Mouse (Mus musculus) gastrocnemius, postnatal 36 days (tissue): ENCODE measurements at regions not wholly inside any gene's neighbourhood (a gene's known extent, or its start where the extent isn't known, plus 50 kb on each side); places are given as distances from the start of the nearest gene placed in this dataset.
A peak's percentile ranks its signal among the peaks of the same experiment; 100 is the strongest.

Experiments
- DNase-seq, 2 experiments: peaks; one replicate each; pipeline ENCODE4 v3.0.0; 2022
- intact Hi-C: fragments of 180-260 bp; cut with DNase I; formaldehyde crosslinking; loops from one replicate; pipeline ENCODE4 v1.15.1; 2025

GRCm38 (mm10) chr4:32176449-32177135, 62.0 kb upstream of the Bach2 start:
- intact Hi-C loops = no loop called here
- no peak for DNase-seq

DNA sequence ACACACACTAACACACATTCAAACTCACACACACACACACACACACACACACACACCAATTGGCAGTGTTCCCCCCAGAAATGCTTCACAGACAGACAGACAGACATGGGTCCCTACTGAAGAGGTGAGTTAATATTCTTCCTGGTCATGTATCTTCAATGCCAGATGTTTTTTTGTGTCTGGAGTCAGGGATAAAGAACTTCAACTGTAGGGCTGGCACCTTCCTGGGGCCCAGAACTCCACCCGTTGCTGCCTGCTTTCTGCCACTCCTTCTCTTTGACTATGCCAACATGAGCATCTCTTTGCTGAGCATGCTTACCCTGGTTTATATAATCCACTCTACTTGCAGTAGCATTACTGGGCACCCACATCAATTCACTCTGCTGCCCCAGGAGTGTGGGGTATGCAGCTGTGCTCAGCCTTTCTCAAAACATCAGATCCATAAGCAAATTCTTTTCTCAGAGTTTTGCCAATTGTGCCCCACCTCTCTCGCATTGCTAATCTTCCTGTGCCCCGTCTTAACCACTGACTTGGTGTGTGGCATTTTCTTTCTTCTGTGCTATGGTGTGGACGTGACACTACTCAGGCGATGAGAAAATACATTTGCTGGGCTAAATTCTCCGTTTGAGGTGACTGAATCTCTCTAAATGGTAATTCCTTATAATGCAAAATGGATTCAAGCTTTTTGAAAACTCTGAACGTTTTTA, 60.5 kb upstream of the Bach2 start:
- intact Hi-C loops = no loop called here
- DNase-seq = no peak

GRCm38 (mm10) chr4:32179707-32180241, 58.8 kb upstream of the Bach2 start:
- peak in 1 of 2 experiments; percentile 8 for DNase-seq
- intact Hi-C loops = no loop called here

GRCm38 (mm10) chr4:32183791-32184190, 54.8 kb upstream of the Bach2 start:
- DNase-seq = no peak
- intact Hi-C loops = no loop called here

DNA sequence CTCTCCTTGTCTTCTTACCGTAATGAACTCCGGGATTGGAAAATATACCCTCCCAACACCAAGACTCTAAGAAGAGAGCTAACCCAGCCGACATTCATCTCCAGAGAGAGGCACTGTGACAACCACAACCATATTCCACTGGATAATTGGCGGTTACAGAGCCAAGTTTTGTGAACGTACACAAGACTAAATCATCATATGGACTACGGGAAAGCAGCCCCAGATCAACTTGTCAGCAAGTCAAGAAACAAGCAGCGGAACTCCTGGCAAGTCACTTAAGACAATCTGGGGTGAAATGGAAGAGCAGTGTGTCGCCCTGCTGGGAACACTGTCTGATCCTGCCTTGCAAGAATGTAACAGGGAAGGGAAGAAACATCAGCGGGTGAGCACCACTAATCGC, 52.6 kb upstream of the Bach2 start:
- no peak for DNase-seq
- intact Hi-C loops = no loop called here

- no peak for DNase-seq
- intact Hi-C loops = no loop called here
These were observed 51.5 kb upstream of the Bach2 start for GRCm38 (mm10) chr4:32187154-32187553.

- intact Hi-C loops = no loop called here
- DNase-seq = no peak
These were observed 50.5 kb upstream of the Bach2 start for GRCm38 (mm10) chr4:32188076-32188475.

- intact Hi-C loops = no loop called here
- DNase-seq = no peak
These were observed 49.7 kb upstream of the Bach2 start for GRCm38 (mm10) chr4:32188752-32189415.
